Mouse (Mus musculus) embryo, embryonic 10 days (tissue): ENCODE measurements around the gene Cgref1.

ENCODE experiments used
- DNase-seq: peaks from one replicate; pipeline ENCODE4 v3.0.0-alpha.2; 2015; ENCODE audit warnings: low spot score

Cgref1 gene

DNA sequence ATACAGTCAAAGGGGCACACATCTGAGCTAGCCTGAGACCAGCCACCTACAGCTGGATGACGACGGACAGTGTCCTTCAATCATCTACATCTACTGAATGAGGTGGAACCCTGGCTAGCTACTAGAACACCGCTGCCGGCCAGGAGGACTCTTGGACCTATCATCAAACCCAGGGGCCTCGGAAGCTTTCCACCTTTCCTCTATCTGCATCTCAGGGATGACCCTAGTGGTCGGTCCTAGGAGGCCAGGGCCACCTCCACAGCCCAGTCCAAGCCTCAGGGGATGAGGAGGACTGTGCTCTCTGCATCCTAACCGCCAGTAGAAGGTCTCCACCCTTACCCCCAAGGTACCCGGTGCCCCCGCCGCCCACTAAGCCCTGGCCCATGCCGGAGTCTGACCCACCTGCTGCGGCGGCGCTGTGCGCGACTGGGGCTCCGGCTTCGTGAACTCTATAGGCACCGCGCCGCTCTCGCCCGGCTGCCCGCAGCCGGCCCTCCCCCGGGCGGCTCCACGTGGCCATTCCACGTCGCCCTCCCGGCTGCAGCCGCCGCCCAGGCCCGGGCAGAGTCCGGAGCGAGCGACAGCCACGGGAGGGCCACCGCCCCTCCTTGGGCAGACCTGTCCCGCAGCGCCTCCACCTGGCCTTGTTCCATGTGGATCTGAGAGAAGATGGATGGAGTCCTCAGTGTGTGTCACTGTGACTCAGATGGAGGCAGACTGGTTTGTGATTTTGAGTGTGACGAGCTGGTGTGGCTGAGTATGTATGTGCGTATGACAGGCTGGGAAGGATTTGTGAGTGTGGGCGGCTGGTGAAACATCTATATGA is at the start of gene Cgref1:
Gene Cgref1 (minus strand): TSS at position 636 of the 826 bp plus-strand sequence.
- peak; percentile 81 for DNase-seq

DNA sequence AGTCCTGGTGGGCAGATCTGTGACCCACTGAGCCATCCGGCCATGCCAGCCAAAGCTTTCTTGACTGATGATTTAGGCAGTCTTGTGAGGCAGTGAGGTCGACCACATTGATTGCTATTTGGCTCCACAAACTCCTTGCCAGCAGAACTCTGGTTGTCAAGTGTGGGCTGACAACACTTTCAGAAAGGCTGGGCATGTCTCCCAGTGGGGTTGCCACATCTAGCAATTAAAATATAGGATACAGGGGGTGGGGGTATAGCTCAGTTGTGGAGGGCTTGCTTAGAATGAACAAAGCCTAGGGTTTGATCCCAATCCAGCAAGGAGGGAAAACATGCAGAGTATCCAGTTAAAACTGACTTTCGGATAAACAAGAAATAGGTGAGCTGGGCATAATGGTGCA is 48.7 kb upstream of the Cgref1 start:
- no peak for DNase-seq

DNA sequence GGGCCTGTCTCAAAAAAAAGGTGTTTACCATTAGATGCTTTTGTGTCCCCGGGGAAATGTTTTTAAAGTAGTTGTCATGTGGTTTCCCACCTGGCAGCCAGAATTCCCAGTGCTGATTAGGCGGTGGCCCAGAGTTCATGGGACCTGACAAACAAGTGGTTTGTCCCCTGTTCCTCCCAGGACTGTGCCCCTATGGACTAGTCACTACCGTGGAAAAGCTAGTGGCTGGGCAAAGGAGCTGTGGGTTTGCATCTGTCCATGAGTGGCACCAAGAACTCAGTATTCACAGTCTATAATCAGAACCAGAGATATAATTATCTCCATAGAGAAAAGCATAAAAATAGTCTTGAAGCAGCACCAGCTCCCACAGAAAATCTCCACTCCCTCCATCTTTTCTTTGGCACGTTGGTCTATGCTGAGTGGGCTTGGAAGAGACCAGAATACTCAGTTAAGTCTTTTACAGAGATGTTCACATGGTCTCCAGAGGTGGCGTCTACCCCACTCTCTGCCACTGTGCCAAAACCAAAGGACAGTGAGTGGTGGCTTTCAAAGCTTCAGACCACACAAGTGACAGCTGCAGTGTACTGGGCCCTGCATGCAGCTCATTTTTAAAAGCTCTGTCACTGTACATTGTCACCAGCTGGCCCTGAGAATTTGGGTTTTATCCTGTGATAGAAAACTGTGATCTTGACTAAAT is 47.7 kb upstream of the Cgref1 start:
- no peak for DNase-seq

DNA sequence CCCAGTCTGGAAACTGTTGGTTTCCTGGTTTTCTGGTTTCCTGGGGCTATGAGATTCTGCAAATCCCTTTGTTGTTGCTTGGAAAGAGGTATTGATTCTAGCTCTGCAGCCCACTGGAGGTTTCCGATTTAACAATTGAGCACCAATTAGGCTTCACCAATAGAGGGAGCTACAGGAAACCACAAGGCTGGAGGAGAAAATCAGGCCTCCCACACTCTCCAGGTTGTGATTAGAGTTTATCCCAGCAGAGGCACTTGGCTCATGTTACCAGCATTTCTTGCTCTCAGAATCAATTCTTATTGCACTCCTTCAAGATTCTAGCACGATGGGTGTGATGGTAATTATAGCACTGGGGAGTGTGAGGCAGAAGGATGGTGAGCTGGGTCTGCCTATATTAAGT is 37.0 kb upstream of the Cgref1 start:
- peak; percentile 53 for DNase-seq

DNA sequence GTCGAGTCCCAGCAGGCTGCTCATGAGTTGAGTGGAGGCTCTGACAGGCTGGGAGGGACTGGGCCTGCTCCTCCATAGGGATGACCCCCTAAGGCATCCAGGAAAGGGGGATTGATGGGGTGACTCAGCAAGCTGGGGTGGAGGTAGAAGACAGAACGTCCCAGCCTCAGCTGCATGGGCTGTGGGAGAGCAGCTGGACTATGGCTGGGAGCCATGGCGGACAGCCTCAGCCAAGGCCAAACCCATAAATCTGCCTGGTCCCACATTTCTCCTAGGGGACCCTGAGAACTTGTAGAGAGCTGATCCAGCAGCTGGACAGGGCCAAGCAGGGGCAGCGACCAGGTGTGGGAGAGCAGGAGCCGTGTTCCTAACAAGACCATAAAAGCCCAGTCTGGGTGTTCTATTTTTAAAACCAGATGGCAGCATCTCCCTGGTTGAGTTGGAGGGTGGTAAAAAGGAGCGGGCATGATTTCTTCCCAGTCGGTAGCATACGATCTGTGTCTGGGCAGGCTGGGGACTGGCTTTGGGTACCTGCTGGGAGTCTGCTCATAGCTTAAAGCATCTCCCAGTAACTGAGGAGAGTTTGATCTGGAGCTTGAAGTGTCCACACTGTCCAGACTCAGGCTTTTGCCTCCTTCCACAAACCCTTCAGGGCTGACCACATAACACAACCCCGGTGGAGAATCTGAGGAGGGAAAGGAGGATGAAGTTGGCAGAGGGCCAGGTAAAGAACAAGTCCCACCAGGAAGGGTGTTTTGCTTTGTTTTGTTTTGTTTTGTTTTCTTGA is 29.7 kb upstream of the Cgref1 start:
- DNase-seq: no peak

DNA sequence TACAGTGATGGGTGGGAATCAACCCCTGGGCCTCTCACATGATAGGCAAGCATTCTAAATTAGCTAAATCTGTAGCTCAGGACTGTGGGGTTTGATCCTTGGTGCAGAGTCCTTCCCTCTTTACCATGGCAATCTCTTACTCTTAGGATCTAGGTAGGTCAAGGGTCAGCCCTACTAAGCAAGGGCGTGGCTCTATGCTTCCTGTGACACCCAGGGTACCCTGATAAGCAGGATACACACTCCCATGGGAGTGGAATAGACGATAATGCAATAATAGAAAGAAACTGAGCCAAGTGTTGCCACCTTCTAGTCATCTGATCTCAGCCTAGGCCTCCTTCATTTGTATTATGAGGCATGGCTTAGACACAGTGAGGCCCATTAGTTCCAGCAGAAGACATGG is 24.0 kb upstream of the Cgref1 start:
- DNase-seq: no peak

DNA sequence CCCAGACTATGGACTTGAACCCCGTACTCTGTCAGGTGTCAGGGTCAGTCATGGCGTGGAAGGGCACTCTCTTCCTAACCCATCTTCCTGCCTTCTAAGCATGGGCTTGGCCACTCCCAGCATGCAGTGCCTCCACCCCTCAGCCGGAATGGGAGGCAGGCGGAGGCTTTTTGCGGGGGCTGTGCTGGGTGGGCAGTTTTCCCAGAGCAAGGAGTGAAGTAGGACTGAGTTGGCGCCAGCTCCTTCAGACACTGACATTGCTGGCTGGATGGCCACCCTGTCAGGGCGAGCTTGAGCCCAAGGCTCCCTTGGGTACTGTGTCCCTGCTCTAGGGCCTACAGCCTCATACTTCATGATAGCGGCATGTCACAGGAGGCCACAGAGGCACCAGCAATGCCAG is 23.0 kb upstream of the Cgref1 start, which contains the start of gene Tcf23:
Gene Tcf23 (plus strand): TSS at position 247 of the 400 bp plus-strand sequence.
- DNase-seq: no peak

DNA sequence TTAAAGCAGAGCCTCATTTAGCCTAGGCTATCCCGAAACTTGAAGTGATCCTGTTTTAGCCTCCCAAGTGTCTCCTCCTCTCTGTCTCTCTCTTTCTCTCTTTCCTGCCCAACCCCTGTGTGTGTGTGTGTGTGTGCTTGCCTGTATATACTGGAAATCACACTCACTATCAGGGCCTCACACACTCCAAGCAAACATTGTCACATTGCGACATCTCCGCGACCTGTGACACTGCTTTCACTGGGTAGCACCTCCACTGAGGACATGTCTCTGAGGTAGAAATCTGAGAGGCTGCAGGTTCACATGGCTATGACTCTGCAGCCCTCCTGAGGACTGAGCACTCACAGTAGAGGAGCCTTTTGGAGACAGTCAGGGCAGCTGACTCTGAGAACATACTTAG is 20.8 kb upstream of the Cgref1 start:
- DNase-seq: no peak

DNA sequence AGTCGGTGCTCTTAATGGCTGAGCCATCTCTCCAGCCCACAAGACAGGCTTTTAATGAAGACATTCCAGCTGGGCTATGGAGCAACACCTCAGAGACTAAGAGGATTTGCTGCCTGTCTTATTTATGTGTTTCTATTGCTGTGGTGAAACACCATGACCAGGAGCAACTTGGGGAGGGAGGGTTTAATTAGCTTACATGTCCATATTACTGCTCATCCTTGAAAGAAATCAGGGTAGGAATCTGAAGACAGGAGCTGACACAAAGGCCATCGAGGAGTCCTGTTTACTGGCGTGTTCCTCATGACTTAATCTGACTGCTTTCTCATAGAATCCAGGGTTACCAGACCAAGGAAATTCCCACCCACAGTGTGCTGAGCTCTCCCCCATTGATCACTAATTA is 18.5 kb upstream of the Cgref1 start:
- DNase-seq: no peak

DNA sequence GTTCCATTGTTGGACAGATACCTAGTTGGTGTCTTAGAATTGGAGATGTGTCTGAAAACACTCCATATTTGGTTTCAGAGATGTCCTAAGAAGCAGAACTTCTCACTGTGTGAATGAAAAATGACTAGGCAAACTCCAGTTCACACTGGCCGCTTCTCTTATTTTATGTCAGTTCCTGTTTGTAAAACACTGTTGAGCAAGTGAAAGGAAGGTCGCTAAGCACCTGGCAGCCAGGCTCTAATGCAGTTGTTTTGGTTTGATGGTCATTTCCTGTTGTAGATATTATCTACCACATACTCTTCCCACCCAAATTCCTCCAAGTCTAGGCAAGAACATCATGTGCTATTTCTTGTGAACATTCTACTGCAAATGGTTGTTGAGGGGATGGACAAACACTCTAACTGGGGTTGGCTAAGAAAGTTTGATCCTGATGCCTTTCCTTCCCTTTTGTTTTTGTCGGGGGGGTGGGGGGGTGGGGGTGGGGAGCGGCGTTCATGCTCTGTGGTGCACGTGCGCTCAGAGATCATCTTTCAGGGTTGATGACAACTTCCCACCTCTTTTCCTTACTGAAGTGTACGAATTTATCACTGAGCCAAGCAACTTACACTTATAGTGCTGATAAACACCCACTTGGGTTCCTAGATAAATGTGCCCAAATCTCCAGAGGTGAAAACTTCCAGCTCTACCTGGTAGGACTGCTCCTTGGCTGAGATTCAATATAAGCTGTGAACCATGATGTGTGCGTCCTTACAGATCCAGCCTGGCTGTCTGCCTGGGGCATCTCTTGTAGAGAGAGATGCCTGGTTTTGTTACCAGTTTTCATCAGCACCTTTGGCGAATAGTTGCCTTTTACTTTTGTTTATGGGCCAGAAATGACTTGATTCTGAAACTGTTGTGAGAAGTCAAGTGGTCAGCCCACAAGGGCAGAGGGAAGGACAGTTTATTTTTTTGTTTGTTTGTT is 16.4 kb upstream of the Cgref1 start:
- DNase-seq: no peak

DNA sequence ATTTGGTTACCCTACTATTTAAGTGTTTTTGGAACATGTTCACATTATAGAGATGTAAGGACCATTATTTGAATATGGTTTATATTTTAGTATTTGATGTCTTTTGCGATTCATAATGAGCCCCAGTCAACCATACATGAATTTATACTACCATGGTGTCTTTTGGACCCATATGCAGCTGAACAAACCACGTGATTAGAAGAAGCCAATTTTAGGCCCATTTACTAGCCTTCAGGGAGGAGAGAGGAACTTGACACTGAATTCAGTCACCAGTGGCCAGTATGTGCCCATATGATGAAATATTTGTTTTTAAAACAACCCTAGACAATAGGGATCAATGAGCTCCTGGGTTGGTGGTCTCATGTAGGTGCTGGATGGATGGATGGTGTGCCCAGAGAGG is 15.4 kb upstream of the Cgref1 start:
- no peak for DNase-seq

DNA sequence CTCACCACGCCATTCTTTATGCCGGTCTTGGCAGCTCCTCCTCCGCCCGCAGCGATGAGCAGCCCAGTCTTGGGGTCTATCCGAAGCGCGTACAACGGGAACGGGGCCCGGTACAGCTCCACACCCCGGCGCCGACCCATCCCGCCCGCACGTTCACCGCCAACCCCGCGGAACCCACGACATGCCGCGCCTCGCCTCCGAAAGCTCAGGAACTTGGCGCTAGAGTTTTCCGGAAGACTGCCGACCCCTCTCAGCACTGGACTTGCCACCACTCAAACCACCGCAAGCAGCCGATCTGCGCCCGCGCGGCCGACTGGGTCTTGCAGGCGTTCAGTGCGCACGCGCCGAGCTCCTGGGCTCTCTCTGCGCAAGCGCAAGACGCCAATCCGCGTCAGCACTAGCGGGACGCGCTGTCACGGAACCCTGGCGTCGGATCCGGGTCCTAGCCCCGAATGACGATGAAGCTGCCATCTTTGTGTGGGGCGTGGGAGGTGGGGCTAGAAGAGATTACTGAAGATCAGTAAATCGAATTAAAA is 14.6 kb upstream of the Cgref1 start, which contains the start of gene Preb:
Gene Preb (minus strand): TSS at position 396 of the 536 bp plus-strand sequence.
- peak; percentile 99 for DNase-seq

DNA sequence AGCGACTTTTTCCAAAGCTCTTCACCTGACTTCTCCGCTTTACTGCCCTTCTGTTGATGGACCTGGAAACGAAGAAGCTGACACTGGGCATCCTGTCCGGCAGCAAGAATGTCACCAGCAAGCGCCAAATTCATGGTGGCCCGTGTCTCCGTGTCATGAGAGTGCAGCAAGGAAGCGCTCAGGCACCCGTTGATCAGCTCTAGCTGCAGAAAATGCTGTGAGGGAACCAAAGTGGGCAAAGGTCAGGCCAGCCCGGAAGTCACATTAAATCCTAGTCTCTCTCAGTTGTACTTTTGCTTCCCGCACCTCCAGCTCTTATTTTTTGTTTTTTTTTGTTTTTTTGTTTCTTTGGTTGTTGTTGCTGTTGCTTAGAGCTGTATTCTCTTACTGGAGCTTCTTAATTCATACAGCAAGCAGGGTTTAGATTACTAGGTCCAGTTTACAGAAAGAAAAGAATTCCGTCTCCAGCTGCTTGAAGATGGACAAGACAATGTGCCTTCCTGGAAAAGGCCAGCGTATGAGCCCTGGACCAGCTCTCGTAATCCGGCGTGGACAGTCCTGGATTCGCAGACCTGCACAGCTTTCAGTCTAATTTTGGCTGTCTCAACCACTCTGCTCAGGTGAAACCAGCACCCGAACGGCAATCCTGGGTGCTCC is 13.9 kb upstream of the Cgref1 start:
- DNase-seq: peak; percentile 20

DNA sequence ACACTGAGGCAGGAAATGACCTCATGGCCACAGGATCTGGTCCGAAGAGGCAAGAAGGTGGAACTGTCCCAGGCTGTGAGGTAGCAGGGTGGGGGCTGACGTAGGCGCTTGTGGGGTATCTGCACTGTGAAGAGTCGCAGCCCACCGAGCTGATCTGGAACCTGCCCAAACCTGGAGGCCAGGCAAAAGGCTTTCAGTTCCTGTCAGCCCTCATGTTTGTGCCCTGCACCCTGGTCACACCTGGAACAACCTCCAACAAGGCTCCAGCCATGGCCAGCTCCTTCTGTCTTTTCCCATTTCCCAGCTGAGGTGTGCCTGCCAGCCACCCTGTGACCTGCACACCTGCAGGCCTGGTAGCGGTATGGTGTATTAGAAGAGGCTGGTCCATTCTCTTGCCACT is 12.5 kb upstream of the Cgref1 start:
- DNase-seq: no peak

DNA sequence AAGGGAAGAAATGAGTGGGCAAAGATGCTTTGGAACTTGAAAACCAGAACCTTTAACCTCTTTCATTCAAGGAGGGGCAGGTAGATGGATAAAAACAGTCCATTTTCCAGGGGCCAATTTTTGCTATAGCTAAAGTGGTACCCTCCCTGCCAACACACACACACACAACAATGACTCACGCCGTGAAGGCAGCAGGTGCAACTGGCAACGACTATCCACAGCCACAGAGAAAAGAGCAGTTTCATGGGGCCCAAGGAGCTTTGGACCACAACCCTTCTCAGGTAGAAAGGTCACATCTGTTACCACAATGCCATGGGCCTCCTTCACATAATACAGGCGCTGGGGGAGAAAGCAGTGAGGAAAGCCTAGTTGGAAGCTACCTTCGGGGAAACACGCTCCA is 10.4 kb upstream of the Cgref1 start:
- no peak for DNase-seq

DNA sequence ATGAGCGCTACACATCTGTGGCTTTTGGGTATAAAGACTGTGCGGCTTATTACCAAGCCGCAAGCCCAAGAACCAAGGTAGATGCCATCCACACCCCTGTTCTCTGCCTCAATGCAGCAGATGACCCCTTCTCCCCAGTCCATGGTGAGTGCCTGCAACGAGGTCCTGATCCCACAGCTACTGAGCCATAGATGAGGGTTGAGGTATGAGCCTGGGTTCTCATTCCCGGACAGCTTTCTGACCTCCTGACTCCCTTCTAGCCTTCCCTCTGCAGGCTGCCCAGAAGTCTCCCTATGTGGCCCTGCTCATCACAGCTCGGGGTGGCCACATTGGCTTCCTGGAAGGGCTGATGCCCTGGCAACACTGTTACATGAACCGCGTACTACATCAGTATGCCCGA is 9.2 kb upstream of the Cgref1 start:
- DNase-seq: no peak

DNA sequence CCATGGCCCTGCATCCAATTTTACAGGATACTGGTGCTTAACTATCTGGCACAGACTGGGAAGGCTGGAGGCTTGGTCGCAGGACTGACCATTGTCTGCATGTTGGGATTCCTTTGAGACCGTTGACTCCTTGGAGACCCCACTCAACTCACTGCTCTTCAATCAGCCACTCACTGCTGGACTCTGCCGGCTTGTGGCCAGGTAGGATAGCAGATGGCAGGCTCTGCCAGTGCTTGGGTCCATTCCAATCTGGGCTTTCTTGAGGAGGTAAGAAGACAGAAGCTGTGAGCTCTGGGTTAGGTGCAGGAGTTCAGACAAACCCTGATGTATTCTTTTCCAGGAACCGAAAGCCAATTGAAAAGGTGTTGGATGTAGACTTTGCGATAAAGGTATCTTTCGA is 8.7 kb upstream of the Cgref1 start:
- no peak for DNase-seq

DNA sequence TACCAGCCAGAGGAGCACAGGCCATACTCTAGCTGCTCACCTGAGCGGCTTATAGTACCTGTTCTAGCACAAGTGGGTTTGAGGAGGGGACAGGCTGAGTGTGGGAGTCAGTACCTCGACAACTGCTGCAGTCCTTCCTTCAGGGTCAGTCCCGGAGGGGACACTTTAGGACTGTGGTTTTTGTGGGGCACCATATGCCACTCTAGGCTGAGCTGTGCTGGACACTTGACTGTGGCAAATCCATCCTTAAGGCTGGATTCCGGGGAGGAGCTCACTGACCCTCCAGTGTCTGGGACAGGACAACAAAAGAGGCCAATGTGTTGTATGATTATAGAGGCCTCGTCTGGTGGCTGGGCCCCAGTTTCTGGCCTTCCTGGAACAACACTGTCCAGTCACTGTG is 7.2 kb upstream of the Cgref1 start:
- DNase-seq: no peak

DNA sequence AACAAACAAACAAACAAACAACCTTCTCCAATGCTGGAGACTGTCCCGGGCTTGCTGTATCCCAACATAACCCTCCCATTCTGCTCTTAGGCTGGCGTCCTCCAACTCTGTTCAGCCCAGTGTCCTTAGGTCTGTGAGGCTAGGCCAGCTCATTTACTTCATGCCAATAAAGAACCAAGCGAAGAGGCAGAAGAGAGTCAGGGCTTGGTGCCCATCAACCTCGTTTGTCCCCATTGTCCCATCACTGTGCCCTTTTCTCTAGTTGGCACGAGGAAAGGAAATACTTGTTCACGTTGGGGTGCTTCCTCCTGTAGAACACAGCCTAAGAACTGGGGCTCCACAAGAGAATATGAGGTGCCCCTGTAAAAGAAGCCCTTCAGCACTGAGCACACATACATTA is 6.3 kb upstream of the Cgref1 start:
- no peak for DNase-seq

DNA sequence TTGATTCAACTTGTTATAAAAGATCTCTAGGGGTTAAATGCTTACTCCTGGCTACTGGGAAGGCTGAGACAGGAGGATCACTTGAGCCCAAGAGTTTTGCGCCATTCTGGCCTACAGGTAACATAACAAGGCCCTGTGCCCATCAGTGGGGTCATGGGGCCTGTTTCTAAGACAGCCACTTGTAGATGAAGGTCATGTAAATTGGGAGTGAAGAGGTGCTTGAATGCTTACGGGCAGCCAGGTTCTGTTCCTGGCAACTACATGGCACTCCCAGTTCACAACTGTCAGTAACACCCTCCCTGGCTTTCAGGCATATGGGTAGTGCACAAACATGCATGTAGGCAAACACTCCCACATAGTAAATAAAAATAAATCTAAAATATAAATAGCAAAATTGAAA is 5.5 kb upstream of the Cgref1 start:
- no peak for DNase-seq

DNA sequence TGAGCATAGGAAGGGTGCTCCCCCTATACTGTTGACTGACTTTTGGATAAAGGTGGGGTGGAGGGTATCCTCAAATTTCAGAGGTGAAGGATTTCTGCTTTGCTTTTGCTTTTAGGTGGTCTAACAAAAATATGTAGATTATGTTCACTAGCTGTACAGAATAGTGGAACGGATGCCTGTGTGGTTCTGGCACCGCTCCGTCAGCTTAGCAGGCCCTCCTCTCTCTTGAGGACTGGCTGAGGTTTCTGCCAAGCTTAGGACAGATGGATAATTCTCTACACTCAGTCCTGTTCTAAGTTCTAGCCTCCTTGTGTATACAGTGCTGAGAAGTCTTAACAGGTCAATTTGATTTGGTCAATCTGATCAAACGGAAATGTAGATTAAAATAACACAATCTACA is 5.1 kb upstream of the Cgref1 start:
- no peak for DNase-seq
